Mouse (Mus musculus): ENCODE results near the gene Gm6793.

GRCm38 (mm10) chr8:112048293-112048692 lies 33.5 kb upstream of the Gm6793 start:
- TF ChIP-seq CTCF (IDR thresholded peaks at IDR 0.05; ENCODE audit: insufficient read depth, low read length) = no peak
- no peak for TF ChIP-seq POLR2A (IDR thresholded peaks at IDR 0.05; ENCODE audit: borderline replicate concordance, extremely low read depth, low read depth, low read length)

Data from lung, adult 2 months (tissue).